Mouse (Mus musculus) MEL (cell line): Measurements from ENCODE around the gene Vmn1r233. TPM values are rescaled to one million over a fixed set of nuclear protein-coding genes. Genes with fewer than 3 reads are reported as not detected.

Experiments used
- DNase-seq: peaks from one replicate; pipeline ENCODE4 v3.0.0; 2011; ENCODE audit warnings: low read depth, low spot score
- H3K27ac ChIP-seq: 2 replicates; pipeline ENCODE4 v1.5.1; 2012; ENCODE audit warnings: low read depth, mild to moderate bottlenecking, control low read depth, low read length, moderate library complexity; ENCODE audit not compliant: control insufficient read depth
- H3K27me3 ChIP-seq, 2 experiments: fragments of 150-350 bp in 1 of 2; sonication (generic) in 1 of 2; 2 replicates each; pipeline ENCODE4 v1.6.1; 2012; ENCODE audit warnings: low read length in 2 of 2, mild to moderate bottlenecking in 2 of 2, improper control_type of control experiment in 1 of 2, moderate library complexity in 1 of 2; ENCODE audit not compliant: insufficient read depth in 2 of 2, control insufficient read depth in 1 of 2
- H3K36me3 ChIP-seq, 2 experiments: 2 replicates each; pipeline ENCODE4 v1.6.1; 2012 to 2014; ENCODE audit warnings: low read length in 2 of 2, improper control_type of control experiment in 1 of 2, inconsistent platforms in 1 of 2, mild to moderate bottlenecking in 1 of 2; ENCODE audit not compliant: insufficient read depth in 2 of 2, control insufficient read depth in 1 of 2
- H3K4me1 ChIP-seq, 2 experiments: fragments of 150-350 bp in 1 of 2; sonication (generic) in 1 of 2; 2 replicates each; pipeline ENCODE4 v1.6.1; 2012; ENCODE audit warnings: low read length in 2 of 2, improper control_type of control experiment in 1 of 2, mild to moderate bottlenecking in 1 of 2; ENCODE audit not compliant: insufficient read depth in 2 of 2, control insufficient read depth in 1 of 2
- H3K4me3 ChIP-seq, 2 experiments: fragments of 150-350 bp in 1 of 2; sonication (generic) in 1 of 2; 2 replicates each; pipeline ENCODE4 v1.5.1; 2012; ENCODE audit warnings: low read depth in 2 of 2, low read length in 2 of 2, mild to moderate bottlenecking in 2 of 2, moderate library complexity in 2 of 2, control low read depth in 1 of 2, improper control_type of control experiment in 1 of 2; ENCODE audit not compliant: control insufficient read depth in 1 of 2, insufficient read depth in 1 of 2
- H3K79me2 ChIP-seq: 2 replicates; pipeline ENCODE4 v1.6.1; 2012; ENCODE audit warnings: mild to moderate bottlenecking, low read length, moderate library complexity; ENCODE audit not compliant: control insufficient read depth, poor library complexity, insufficient read depth
- H3K9ac ChIP-seq: 2 replicates; pipeline ENCODE4 v1.6.1; 2012; ENCODE audit warnings: low read depth, mild to moderate bottlenecking, control low read depth, low read length, moderate library complexity; ENCODE audit not compliant: control insufficient read depth, poor library complexity, severe bottlenecking
- H3K9me3 ChIP-seq: fragments of 150-350 bp; sonication (generic); replicated peaks from 2 replicates; pipeline ENCODE4 v1.6.1; 2012; ENCODE audit warnings: mild to moderate bottlenecking, low read length, improper control_type of control experiment, moderate library complexity; ENCODE audit not compliant: insufficient read depth
- CHD1 ChIP-seq: IDR thresholded peaks from 2 replicates; pipeline ENCODE4 v1.6.1; 2012; ENCODE audit warnings: low read depth, mild to moderate bottlenecking, inconsistent platforms, low read length, improper control_type of control experiment
- CHD2 ChIP-seq: IDR thresholded peaks from 2 replicates; pipeline ENCODE4 v1.6.1; 2011; ENCODE audit warnings: low read length, improper control_type of control experiment
- E2F4 ChIP-seq: IDR thresholded peaks from 2 replicates; pipeline ENCODE4 v1.6.1; 2011; ENCODE audit warnings: low read depth, low read length, improper control_type of control experiment, borderline replicate concordance
- ELF1 ChIP-seq: IDR thresholded peaks from 2 replicates; pipeline ENCODE4 v1.6.1; 2014; ENCODE audit warnings: low read depth, mild to moderate bottlenecking, inconsistent platforms, low read length, improper control_type of control experiment, moderate library complexity
- EP300 ChIP-seq, 2 experiments: IDR thresholded peaks; 2 replicates each; pipeline ENCODE4 v1.6.1; 2011; ENCODE audit warnings: improper control_type of control experiment in 2 of 2, low read length in 2 of 2, low read depth in 1 of 2, mild to moderate bottlenecking in 1 of 2
- ETS1 ChIP-seq: IDR thresholded peaks from 2 replicates; pipeline ENCODE4 v1.6.1; 2012; ENCODE audit warnings: low read depth, mild to moderate bottlenecking, inconsistent platforms, low read length, improper control_type of control experiment, moderate library complexity
- GABPA ChIP-seq: IDR thresholded peaks from 2 replicates; pipeline ENCODE4 v1.6.1; 2012; ENCODE audit warnings: low read depth, mild to moderate bottlenecking, inconsistent platforms, low read length, improper control_type of control experiment, moderate library complexity
- GATA1 ChIP-seq: IDR thresholded peaks from 2 replicates; pipeline ENCODE4 v1.6.1; 2011; ENCODE audit warnings: low read depth, low read length, improper control_type of control experiment
- HCFC1 ChIP-seq: IDR thresholded peaks from 2 replicates; pipeline ENCODE4 v1.6.1; 2012; ENCODE audit warnings: low read depth, mild to moderate bottlenecking, inconsistent platforms, low read length, improper control_type of control experiment, moderate library complexity
- JUND ChIP-seq: IDR thresholded peaks from 2 replicates; pipeline ENCODE4 v1.6.1; 2011; ENCODE audit warnings: low read depth, mild to moderate bottlenecking, improper control_type of control experiment, low read length
- KAT2A ChIP-seq: conservative IDR thresholded peaks from 2 replicates; pipeline ENCODE4 v1.6.1; 2012; ENCODE audit warnings: low read depth, low read length, improper control_type of control experiment, inconsistent platforms
- MAFK ChIP-seq: IDR thresholded peaks from 2 replicates; pipeline ENCODE4 v1.6.1; 2011; ENCODE audit warnings: low read depth, mild to moderate bottlenecking, low read length, improper control_type of control experiment, borderline replicate concordance
- MAX ChIP-seq: IDR thresholded peaks from 2 replicates; pipeline ENCODE4 v1.6.1; 2011; ENCODE audit warnings: low read length, improper control_type of control experiment
- MEF2A ChIP-seq: IDR thresholded peaks from 2 replicates; pipeline ENCODE4 v1.6.1; 2014; ENCODE audit warnings: low read depth, mild to moderate bottlenecking, inconsistent platforms, low read length, improper control_type of control experiment; ENCODE audit not compliant: poor library complexity, insufficient replicate concordance, severe bottlenecking; ENCODE audit errors: extremely low read depth
- MXI1 ChIP-seq: IDR thresholded peaks from 2 replicates; pipeline ENCODE4 v1.6.1; 2011; ENCODE audit warnings: mild to moderate bottlenecking, low read depth, low read length, improper control_type of control experiment
- MYB ChIP-seq: IDR thresholded peaks from 2 replicates; pipeline ENCODE4 v1.6.1; 2011; ENCODE audit warnings: mild to moderate bottlenecking, low read depth, low read length, improper control_type of control experiment
- MYC ChIP-seq: IDR thresholded peaks from 2 replicates; pipeline ENCODE4 v1.6.1; 2011; ENCODE audit warnings: low read depth, mild to moderate bottlenecking, low read length, improper control_type of control experiment, moderate library complexity
- NELFE ChIP-seq: IDR thresholded peaks from 2 replicates; pipeline ENCODE4 v1.6.1; 2011; ENCODE audit warnings: low read depth, low read length, improper control_type of control experiment
- NRF1 ChIP-seq: IDR thresholded peaks from 2 replicates; pipeline ENCODE4 v1.6.1; 2014; ENCODE audit warnings: low read depth, mild to moderate bottlenecking, inconsistent platforms, low read length, improper control_type of control experiment, moderate library complexity; ENCODE audit not compliant: poor library complexity, insufficient read depth, severe bottlenecking
- POLR2AphosphoS5 ChIP-seq: IDR thresholded peaks from 2 replicates; pipeline ENCODE4 v1.6.1; 2012; ENCODE audit warnings: low read depth, borderline replicate concordance, mild to moderate bottlenecking, inconsistent platforms, low read length, moderate library complexity, mixed read lengths
- SIN3A ChIP-seq: IDR thresholded peaks from 2 replicates; pipeline ENCODE4 v1.6.1; 2012; ENCODE audit warnings: low read length, improper control_type of control experiment, inconsistent platforms
- UBTF ChIP-seq: IDR thresholded peaks from 2 replicates; pipeline ENCODE4 v1.6.1; 2012; ENCODE audit warnings: low read depth, mild to moderate bottlenecking, inconsistent platforms, low read length, improper control_type of control experiment, moderate library complexity, borderline replicate concordance; ENCODE audit not compliant: insufficient read depth
- USF1 ChIP-seq: IDR thresholded peaks from 2 replicates; pipeline ENCODE4 v1.6.1; 2014; ENCODE audit warnings: low read depth, mild to moderate bottlenecking, inconsistent platforms, low read length, improper control_type of control experiment, moderate library complexity
- USF2 ChIP-seq, 2 experiments: IDR thresholded peaks; 2 replicates each; pipeline ENCODE4 v1.6.1; 2011 to 2012; ENCODE audit warnings: improper control_type of control experiment in 2 of 2, low read length in 2 of 2, borderline replicate concordance in 1 of 2, inconsistent platforms in 1 of 2, low read depth in 1 of 2, mild to moderate bottlenecking in 1 of 2; ENCODE audit not compliant: insufficient read depth in 1 of 2
- ZC3H11A ChIP-seq: IDR thresholded peaks from 2 replicates; pipeline ENCODE4 v1.6.1; 2012; ENCODE audit warnings: low read depth, mild to moderate bottlenecking, inconsistent platforms, low read length, improper control_type of control experiment
- ZKSCAN1 ChIP-seq: IDR thresholded peaks from 2 replicates; pipeline ENCODE4 v1.6.1; 2012; ENCODE audit warnings: low read depth, mild to moderate bottlenecking, inconsistent platforms, low read length, improper control_type of control experiment, moderate library complexity
- ZMIZ1 ChIP-seq: IDR thresholded peaks from 2 replicates; pipeline ENCODE4 v1.6.1; 2012; ENCODE audit warnings: low read depth, mild to moderate bottlenecking, inconsistent platforms, low read length, improper control_type of control experiment, moderate library complexity
- ZNF384 ChIP-seq: IDR thresholded peaks from 2 replicates; pipeline ENCODE4 v1.6.1; 2012; ENCODE audit warnings: low read depth, mild to moderate bottlenecking, inconsistent platforms, low read length, improper control_type of control experiment
- polyA plus RNA-seq, 2 experiments: library from polyadenylated mRNA; stranded (reverse) in 1 of 2; unstranded in 1 of 2; fragments of >175 nt in 1 of 2; fragments of >200 nt in 1 of 2; gene quantifications; 2 replicates each; pipeline versions ENCODE4 v1.2.1 to v1.2.4; 2012; ENCODE audit warnings: low replicate concordance in 2 of 2, low read depth in 1 of 2; ENCODE audit not compliant: insufficient read length in 2 of 2, insufficient read depth in 1 of 2, missing spikeins in 1 of 2
- total RNA-seq: library from RNA; depleted of rRNA; stranded (reverse); fragments of 300-350 nt; gene quantifications from 2 replicates; pipeline ENCODE4 v1.2.3, GENCODE M21; 2012

Vmn1r233 gene
- total and polyA plus RNA-seq, 3 experiments, result not detected

DNA sequence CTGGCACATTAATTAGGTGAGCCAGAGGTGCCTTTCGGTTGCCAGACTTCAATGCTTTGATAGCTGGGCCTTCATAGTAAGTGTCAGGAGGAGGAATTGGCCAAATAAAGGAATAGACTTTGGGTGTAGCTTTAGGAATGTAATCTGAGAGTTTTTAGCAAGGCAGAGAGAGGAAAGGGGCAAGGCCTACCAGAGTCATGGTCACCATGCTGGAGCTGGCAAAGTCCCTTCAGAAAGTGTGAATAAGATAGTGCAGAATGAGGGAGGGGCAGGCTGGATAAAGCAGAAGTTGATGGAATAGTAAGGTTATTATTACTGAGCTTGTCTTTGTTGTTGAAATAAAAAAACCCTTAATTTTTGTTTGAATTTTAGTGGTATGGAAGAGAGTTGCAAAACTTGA, 13.5 kb upstream of the Vmn1r233 start:
- TF ChIP-seq MXI1, result peak; percentile 21; the same call in 1 of the 2 replicates
- TF ChIP-seq ZNF384, result no peak
- TF ChIP-seq CHD1, result no peak
- 0 out of 2 replicates have a peak, but pooled peaks have one; percentile 10 for TF ChIP-seq MYC
- TF ChIP-seq ZC3H11A, result no peak
- peaks cover 4 to 7% of the 10 kb centered on the region in 2 experiments for H3K36me3 ChIP-seq
- no peaks in the 10 kb centered on the region for H3K9me3 ChIP-seq
- peak overlapping the region; percentile 88 for H3K9ac ChIP-seq
- H3K27me3 ChIP-seq, result no peaks in the 10 kb centered on the region
- H3K4me1 ChIP-seq, result peaks cover 2 to 7% of the 10 kb centered on the region in 2 experiments; a peak in 2 of 4 replicates
- H3K79me2 ChIP-seq, result peaks cover 16% of the 10 kb centered on the region
- DNase-seq, result peak; percentile 73
- peak overlapping the region; percentile 84 to 96 for H3K4me3 ChIP-seq
- peak overlapping the region; percentile 82 for H3K27ac ChIP-seq

DNA sequence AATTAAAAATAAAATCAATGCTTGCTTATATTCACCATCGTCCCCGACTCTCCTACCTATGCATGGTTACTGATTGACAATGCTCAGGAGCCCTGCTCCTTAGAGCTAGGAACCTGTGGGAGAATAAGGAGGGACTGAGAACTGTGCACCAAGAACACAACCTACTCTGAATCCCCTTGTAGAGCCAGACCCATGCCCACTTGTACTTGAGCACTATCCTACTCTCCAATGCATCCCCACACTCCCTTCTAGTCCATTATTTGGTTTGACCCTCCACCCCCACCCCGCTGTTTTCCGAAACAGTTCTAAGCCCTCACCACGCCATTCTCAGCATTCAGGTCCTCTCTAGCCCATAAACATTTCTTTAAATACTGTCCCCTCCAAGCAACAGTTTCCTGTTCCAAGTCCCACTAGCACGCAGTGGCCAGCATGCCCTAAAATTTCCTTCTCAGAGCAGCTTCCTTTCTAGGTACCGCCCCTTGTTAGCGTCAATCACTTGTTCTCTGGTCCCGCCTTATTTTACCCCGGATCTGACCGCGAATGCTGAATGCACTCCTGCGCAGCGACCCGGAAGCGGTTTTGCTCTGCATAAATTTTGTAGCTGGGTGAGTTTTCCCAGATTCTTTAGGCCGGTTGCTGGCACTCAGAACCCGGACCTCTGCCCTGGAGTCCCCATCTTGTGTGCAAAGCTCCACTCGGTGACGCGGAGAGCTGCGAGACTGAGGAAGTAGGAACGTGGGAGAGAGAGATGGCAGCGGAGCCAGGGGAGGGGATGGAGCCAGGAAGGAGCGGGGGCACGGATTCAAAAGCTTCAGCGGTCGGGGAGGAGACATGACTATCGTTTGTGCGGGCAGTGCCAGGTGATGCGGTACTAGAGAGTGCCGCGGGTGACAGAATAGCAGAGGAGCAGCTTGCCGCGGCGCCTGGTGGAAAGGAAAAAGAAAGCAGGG, 12.4 kb upstream of the Vmn1r233 start, which contains the start of gene Zfp160:
Gene Zfp160 (plus strand): TSS at position 522 of the 950 bp plus-strand sequence.
- peaks cover 4 to 7% of the 10 kb centered on the region in 2 experiments for H3K36me3 ChIP-seq
- H3K27ac ChIP-seq, result peak within 1 kb of the TSS; percentile 82
- peak within 1 kb of the TSS; percentile 84 to 96 for H3K4me3 ChIP-seq
- peaks cover 16% of the 10 kb centered on the region for H3K79me2 ChIP-seq
- no peaks in the 10 kb centered on the region for H3K9me3 ChIP-seq
- peak; percentile 94 for DNase-seq
- H3K27me3 ChIP-seq, result no peaks in the 10 kb centered on the region
- peak within 1 kb of the TSS; percentile 88 for H3K9ac ChIP-seq
- peaks cover 2 to 7% of the 10 kb centered on the region in 2 experiments; a peak in 2 of 4 replicates for H3K4me1 ChIP-seq
- TF ChIP-seq MYB (no peak), UBTF (no peak), USF1 (no peak), EP300 (IDR thresholded peaks at IDR 0.05; ENCODE audit: low read depth in 1 of 2, low read length in 2 of 2) (no peak), MAX (peak; percentile 15; the same call in 1 of the 2 replicates), GATA1 (no peak), USF2 (IDR thresholded peaks at IDR 0.05; ENCODE audit: borderline replicate concordance in 1 of 2, insufficient read depth in 1 of 2, low read depth in 1 of 2, low read length in 2 of 2) (no peak), ETS1 (0 out of 2 replicates have a peak, but pooled peaks have one; percentile 6), KAT2A (peak; percentile 76), ZKSCAN1 (no peak), POLR2AphosphoS5 (no peak), NELFE (peak; percentile 66), CHD2 (peak; percentile 33; the same call in 1 of the 2 replicates), SIN3A (peak; percentile 80), ZMIZ1 (0 out of 2 replicates have a peak, but pooled peaks have one; percentile 30), MXI1 (no peak; the same call in 1 of the 2 replicates), ELF1 (peak; percentile 80), GABPA (no peak), JUND (no peak), E2F4 (no peak), MEF2A (no peak), MAFK (no peak), NRF1 (peak; percentile 69), HCFC1 (peak; percentile 91)
